Mouse (Mus musculus): ENCODE data around the gene Arl4c.

DNA sequence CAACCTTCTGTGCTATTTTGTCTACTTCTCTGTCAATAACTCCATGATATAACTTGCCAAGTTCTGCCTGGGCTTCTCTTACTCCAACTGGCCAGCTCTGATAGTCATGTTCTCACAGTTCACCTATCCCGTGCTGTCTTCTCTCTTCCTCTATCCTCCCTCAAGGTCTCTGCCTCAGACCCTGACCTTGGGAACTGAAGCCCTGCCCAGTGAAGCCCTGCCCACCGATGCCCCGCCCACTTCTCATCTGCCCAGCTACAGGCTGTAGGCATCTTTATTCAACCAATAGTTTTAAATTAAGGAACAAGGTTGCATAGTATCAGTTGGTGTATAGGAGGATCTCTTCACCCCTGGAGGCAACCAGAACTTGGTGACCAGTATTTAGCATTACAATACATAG lies 37.4 kb downstream of the Arl4c start:
- no peak for TF ChIP-seq GATA1 (IDR thresholded peaks at IDR 0.05; ENCODE audit: borderline replicate concordance, low read length)
- no peak for TF ChIP-seq FLI1 (IDR thresholded peaks at IDR 0.05; ENCODE audit: low read length)
